Mouse (Mus musculus) kidney, adult 9 months (tissue): ENCODE results near the gene Olfr1186.
"Not testable (repeated sequence)": the region's sequence is repeated elsewhere in the genome, so short reads cannot be mapped to it uniquely, and the experiment has no call there.

Experiments
- DNase-seq: peaks from one replicate; pipeline ENCODE4 v3.0.0; 2022

Gene Olfr1186

DNA sequence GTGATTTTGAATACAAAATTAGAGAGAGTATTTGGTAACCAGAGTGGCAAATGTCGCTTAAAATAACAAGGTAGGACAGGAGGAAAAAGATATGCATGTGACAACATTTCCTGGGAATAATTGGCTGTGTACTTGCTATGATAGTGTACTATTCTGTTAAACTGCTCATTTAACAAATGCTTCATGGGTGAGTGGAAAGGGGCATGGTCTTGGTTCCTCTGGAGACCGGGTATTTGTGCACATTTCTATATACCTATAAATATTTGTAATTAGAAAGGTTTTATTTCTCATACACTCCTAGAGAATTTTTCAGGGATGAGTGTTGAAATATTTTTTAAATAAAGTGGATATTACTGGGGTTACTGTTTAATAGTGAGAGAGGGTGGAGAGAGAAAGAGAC is at the start of gene Olfr1186:
TSS of gene Olfr1186 (plus strand) at position 301 of the 400 bp plus-strand sequence.
- DNase-seq: no peak

DNA sequence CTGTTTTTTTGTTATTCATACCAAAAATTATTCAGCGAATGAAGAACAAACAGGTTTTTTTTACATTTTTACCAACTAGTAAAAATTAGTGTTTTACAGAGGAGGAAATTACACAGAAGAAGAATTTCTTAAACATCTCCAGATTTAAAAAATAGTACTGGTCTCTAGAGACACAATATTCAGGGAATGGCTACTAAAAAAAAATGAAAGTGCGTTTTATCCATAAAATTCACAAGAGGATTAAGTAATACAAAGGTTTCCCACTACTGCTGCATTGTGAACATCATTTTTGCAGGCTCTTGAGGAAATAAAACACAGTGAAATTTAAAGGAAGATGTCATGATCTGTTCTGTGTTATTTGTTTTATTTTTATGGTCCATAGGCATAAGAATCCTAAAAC is 35.1 kb upstream of the Olfr1186 start, which contains the start of gene Olfr1184:
TSS of gene Olfr1184 (plus strand) at position 301 of the 400 bp plus-strand sequence.
- DNase-seq: no peak

DNA sequence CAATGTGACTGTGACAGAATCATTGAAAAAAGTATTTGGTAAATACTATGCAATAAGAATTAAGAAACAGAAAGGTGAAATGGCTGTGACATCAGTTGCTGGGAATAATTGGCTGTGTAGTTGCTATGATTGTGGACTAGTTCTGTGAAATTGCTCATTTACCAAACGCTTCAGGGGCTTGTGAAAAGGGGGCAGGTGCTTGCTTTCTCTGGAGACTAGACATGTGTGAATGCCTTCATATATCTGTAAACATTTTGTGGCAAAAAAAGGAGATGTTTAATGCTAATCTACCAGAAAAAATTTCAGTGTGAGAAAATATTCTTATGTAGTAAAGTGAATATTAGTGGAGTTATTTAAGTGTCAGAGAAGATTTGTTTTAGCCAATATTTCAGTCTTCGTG is 25.3 kb upstream of the Olfr1186 start, which contains the start of gene Olfr1185-ps1:
TSS of gene Olfr1185-ps1 (plus strand) at position 301 of the 400 bp plus-strand sequence.
- no peak for DNase-seq

DNA sequence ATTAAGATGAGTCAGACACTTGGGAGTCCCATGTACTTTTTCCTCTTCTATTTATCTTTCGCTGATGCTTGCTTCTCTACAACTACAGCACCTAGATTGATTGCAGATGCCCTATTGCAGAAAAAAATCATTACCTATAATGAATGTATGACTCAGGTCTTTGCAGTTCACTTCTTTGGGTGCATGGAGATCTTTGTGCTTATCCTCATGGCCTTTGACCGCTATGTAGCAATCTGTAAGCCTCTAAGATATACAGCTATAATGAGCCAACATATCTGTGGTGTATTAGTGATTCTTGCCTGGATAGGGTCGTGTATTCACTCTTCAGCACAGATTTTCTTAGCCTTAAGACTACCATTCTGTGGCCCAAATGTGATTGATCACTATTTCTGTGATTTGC is 7.4 kb downstream of the Olfr1186 start:
- no peak for DNase-seq

DNA sequence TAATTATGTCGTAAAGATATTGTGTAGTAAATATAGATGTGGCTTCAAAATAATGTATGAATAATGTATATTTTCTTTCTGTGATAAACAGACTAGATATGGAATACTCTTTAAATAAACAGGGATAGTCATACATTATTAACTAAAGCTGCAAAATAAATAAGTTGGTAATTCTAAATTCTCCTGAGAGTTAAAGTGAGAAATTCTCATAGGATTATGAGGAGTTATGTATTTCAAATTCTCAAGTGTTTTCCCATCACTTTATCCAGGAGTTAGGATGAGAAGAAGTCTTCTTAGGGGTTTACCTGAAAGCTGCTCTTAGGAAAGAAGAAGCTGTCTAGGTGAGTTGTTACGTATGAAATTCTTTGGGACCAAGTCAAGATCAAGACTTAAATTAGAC is 38.3 kb downstream of the Olfr1186 start, which contains the start of gene Olfr1188:
TSS of gene Olfr1188 (plus strand) at position 301 of the 400 bp plus-strand sequence.
- DNase-seq: no peak

DNA sequence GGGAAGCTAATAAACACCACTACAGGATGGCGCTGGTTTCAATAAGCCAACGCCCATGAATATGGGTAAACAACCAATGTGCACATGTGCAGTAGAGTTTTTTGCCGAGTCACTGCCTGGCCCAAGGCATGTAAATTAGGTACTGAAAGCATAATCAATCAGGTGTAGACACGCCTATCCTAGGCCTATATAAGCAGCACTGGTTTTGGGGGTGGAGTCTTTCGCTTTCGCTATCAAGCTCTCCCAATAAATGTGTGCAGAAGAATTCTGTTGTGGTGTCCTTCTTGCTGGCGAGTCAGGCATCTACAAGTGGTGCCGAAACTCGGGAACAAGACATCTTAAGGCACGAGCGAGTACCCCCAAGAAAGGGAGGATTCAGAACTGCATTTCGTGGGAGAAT is 54.3 kb downstream of the Olfr1186 start:
- not testable (repeated sequence) for DNase-seq
